Mouse (Mus musculus) kidney, adult 11 months (tissue): ENCODE results near the gene Sycn.
A peak's percentile ranks its signal among the peaks of the same experiment; 100 is the strongest.
"Not testable (repeated sequence)": the region's sequence is repeated elsewhere in the genome, so short reads cannot be mapped to it uniquely, and the experiment has no call there.

ENCODE experiments used
- DNase-seq: peaks from one replicate; pipeline ENCODE4 v3.0.0; 2022

The Sycn gene

GRCm38 (mm10) chr7:28540526-28540925 is at the start of gene Sycn:
Gene Sycn (plus strand): TSS chr7:28540885.
- no peak for DNase-seq

DNA sequence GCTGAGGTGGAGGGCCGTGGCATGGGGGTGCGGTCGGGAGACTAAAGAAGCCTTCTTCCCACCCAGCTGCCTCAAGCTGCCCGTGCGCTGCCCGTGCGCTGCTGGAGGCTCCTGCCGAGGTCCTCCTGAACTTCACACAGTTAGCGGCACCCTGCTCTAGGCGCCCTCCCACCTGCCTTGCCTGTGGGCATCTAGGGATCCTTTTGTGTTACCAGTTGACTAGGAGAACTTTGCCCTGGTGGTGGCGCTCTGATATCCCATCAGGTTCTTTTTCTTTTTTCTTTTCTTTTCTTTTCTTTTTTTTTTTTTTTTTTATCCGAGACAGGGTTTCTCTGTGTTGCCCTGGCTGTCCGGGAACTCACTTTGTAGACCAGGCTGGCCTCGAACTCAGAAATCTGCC is 49.8 kb upstream of the Sycn start:
- peak; percentile 7 for DNase-seq

DNA sequence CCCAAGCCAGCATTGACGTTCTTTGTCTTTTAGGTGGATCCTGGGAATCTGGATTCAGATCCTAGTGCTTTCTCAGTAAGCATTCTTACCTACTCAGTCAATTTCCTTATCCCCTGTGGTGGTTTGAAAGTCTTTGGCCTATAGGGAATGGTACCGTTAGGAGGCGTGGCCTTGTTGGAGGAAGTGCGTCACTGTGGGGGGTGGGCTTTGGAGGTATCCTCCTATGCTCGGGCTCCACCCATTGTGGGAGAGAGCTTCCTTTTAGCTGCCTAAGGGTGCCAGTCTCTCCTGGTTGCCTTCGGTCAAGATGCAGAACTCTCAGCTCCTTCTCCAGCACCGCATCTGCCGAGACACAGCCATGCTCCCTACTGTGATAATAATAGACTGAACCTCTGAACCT is 48.4 kb upstream of the Sycn start:
- DNase-seq = no peak

DNA sequence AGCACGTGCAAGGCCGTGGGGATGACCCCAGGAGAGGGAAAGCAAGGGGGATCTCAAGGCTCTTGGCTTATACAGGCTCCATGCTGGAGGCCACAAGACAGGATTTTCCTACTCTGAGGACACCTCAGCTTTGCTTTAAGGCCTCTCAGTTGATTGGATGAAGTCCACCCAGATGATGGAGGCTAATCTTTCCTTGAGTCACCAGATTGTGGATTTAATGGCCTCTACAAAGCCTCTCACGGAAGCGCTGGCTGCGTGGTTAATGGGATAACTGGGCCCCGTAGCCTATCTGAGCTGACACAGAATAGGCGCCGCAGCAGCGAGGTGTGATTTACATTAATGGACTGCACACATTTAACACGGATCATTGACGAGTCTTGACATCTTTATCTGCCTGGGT is 45.3 kb upstream of the Sycn start:
- DNase-seq = no peak

DNA sequence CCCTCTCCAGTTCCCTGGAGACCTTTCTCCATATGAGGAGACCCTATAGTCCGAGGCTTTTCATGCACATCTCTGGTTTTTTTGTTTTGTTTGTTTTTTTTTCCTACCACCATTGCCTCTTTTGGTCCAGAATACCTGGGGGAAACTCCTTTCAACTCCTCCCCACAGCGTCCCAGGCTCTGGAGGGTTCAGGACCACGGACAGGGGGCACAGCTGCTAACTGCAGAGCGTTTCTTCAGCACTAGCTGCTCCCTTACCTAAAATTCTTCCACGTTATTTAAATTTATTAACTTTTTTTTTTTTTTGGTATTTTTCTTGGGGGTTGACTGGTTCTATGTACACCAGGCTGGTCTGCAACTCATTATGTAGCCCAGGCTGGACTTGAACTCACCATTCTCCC is 35.1 kb upstream of the Sycn start:
- no peak for DNase-seq

DNA sequence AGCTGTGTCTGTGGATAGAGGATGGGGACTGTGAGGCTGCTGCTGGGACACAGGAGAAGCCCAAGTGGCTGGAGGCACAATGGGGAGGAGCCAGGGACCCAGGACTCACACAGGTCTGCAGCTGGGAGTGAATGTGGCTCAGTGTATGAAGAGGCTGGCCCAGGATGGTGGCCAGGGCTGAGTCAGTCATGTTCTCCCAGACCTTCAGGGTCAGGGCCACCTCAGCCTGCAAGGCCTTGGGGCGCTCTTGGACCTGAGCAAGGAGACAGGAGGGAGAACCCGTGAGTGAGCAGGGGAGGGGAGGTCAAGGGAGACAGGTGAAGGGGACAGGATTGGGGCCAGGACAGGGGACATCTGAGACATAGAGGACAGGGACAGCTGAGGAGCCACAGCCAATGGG is 31.6 kb upstream of the Sycn start:
- DNase-seq = not testable (repeated sequence)

DNA sequence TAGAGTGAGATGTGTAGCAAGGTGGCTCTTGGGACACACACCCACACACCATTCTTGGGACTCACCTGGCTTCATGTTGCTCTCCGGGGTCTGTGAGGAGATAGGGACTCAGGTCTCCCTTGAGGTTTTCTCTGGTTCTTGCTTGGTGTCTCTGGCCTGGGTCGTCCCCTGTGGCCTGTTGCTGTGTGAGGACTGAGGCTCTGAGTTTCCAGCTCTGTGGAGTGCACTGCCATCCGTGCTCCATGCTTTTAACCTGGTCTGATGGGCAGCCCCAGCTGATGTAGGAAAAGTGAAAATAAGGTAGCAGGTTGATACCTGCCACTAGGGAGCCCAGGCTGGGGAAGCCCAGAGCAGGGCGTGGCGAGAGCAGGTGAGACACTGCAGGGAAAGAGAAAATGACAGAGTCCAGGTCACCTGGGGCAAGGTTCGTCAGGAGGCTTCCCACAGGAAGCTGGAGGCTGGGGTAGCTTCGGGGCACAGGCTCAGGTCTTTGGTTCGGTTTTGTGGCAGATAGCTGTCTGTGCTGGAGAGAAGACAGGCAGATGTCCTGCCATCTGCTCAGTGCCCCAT is 30.2 kb upstream of the Sycn start, which contains the start of gene Ifnl2:
Gene Ifnl2 (minus strand): TSS at position 51 of the 570 bp plus-strand sequence.
- not testable (repeated sequence) for DNase-seq

- DNase-seq = no peak
These were observed 29.2 kb upstream of the Sycn start for GRCm38 (mm10) chr7:28511441-28511840.

DNA sequence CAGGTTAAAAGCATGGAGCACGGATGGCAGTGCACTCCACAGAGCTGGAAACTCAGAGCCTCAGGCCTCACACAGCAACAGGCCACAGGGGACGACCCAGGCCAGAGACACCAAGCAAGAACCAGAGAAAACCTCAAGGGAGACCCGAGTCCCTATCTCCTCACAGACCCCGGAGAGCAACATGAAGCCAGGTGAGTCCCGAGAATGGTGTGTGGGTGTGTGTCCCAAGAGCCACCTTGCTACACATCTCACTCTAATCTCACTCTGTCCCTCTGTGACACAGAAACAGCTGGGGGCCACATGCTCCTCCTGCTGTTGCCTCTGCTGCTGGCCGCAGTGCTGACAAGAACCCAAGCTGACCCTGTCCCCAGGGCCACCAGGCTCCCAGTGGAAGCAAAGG is 18.1 kb upstream of the Sycn start, which contains the start of gene Ifnl3:
Gene Ifnl3 (plus strand): TSS at position 301 of the 400 bp plus-strand sequence.
- not testable (repeated sequence) for DNase-seq

DNA sequence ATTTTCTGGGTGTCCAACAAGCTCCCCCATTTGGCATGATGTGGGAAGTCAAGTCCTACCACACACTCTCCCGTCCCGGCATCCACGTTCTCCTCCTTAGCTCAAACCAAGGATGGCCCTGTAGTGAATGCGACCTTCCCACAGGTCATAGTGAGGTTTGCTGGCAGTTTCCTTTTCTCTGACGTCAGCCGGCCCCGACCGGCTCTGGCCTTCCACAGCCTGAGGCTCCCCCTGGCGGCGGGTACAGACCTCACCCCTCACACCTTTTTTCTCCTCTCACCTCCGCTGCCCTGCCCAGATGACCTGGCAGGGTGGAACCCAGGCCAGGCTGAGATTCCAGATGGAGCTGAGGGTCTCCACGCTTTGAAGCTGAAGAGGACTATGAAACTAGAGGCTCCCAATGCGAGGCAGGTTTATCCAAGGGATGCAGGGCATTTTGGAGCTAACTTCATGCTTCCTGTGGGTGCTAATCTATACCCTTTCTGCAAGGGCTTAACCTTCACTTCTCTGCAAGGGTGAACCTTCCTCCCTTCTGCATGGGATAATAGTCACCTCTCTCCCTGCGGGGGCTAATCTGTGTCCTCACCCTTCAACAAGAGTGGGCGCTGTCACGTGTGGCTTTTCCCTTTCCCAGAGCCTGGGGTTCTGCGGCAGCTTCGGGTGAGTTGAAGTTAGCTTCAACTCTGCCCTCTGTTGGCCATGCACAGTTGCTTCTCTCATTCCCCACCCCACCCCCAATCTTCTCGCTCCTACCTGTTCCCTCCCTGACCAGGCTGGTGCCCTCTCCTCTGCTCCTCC is 12.6 kb upstream of the Sycn start:
- peak; percentile 76 for DNase-seq

GRCm38 (mm10) chr7:28532005-28532404 is 8.7 kb upstream of the Sycn start:
- DNase-seq = no peak

- DNase-seq = not testable (repeated sequence)
These were observed 1.8 kb upstream of the Sycn start for GRCm38 (mm10) chr7:28538886-28539285.

- DNase-seq = peak; percentile 70
These were observed 3.4 kb downstream of the Sycn start for GRCm38 (mm10) chr7:28544051-28544601.

DNA sequence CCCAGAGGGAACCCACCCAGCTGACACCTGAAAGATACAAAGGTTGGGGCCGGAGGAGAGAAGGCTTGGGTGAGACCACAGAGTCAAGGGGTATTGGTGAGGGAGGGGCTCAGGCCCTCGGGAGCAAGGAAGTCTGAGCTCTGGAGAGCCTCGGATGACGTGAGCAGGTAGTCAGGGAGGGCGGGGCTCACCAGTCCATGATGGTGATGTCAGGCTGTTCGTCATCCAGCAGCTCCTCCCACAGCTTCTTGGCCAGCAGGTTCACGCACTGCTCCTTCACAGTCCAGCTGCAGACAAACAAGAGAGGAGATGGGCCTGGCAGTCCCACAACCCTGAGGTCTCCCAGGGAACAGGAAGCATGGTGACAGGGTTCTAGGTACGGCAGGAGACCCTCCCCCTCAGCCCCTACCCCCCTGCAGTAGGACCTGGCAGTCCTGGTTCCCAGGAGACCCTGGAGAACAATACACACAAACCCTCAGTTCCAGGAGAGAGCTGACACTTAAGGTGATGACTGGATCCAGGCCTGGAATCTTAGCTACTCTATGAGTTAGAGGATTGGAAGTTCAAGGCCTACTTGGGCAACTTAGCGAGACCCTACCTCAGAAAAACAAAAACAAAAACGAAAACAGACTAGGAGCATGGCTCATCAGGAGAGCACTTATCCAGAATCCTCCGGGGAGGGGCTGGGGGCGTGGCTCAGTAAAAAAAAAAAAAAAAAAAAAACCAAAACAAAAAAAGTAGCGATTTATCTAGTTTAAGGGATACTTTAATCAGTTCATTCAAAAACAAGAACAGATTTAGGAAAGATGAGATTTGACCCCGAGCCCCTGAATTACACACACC is 4.6 kb downstream of the Sycn start:
- DNase-seq = peak; percentile 62

GRCm38 (mm10) chr7:28545891-28546210 is 5.2 kb downstream of the Sycn start:
- no peak for DNase-seq

DNA sequence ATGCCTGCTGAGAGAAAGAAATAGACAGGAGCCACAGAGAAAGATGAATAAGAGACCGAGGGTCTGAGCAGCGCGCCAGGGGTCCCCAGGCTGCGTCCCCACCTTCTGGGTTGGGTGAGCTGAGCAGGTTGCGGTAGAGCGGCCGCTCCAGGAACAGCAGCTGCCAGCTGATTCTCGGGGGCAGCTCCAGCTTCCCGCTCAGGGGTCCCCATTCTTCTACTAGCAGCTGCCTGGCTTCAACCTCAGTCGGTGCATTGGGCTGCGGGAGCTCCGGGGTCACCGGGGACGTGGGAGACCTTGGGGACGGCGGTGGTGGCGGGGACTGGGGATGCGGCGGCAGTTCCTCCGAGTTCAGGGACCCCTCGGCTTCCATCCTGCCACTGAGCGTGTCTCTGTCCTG is 6.0 kb downstream of the Sycn start:
- no peak for DNase-seq

GRCm38 (mm10) chr7:28547154-28547553 is 6.5 kb downstream of the Sycn start, which contains the start of gene Nccrp1:
Gene Nccrp1 (minus strand): TSS chr7:28547254.
- DNase-seq = no peak

- DNase-seq = no peak
These were observed 6.9 kb downstream of the Sycn start for GRCm38 (mm10) chr7:28547628-28548027.

- DNase-seq = no peak
These were observed 12.4 kb downstream of the Sycn start for GRCm38 (mm10) chr7:28553076-28553475.

DNA sequence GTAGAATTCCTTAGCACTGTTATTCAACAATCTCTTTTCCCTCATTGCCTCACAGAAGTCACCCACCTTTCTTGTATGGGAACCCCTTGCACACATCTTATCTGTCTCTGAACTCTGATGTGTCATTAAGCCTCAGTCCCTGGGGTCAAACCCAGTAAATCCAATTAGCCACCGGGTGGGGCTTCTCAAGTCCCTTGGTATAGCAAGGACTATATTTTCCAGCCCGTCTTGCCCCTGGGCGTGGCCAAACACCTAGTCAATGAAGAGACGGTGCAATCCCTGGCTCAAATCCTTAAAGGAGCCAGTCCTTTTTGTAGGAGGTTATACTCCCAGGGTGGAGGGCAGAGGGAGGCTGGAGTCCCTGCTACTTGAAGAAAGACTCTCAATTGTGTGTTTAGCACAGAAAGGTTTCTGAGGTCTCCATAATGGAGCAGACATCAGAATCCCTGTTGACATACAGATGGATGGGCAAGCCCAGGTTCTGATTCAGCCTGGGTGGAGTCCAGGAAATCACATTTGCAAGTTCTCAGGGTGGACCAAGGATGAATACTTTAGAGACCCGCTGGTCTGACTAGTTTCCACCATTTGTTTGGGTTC is 15.4 kb downstream of the Sycn start:
- no peak for DNase-seq

DNA sequence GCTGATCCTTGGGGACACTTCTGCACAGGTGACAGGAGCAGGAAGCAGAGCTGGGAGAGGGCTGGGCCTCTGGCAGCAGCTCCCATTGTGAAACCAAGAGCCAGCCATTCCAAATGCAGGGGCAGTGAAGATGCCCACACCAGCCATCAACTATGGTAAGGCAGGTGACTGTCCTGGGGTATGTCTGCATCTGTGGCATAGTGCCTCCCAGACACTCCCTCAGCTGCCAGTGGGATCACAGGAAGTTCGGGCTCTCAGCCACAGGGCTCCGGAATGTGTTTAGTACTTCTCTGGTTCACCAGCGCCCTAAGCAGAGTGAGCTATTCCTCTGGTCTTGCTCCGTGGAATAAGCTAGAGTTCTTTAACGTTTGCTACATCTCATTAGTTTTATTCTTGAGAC is 16.4 kb downstream of the Sycn start:
- no peak for DNase-seq

DNA sequence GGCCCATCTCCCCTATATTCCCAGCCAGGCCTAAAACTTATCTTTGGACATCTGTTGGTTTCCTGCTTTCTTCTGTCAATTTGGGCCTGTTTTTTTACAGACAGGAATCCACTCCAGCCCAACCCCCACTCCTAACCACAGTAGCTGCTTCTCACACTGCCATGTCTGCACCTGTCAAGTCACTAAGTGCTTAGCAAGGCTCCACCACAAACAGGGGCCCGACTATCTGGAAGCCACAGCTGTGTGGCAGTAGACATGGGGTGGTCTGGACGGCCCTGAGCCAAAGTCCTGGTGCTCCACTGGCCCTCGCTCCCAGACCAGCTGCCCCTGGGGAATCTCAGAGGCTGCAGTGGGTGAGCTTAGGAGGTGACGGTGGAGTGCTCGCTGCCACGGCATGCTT is 17.0 kb downstream of the Sycn start:
- DNase-seq = no peak

GRCm38 (mm10) chr7:28558486-28558885 is 17.8 kb downstream of the Sycn start:
- DNase-seq = peak; percentile 81
